Mouse (Mus musculus): Measurements from ENCODE around the gene Unc79. TPM values are rescaled to one million over a fixed set of nuclear protein-coding genes. Genes with fewer than 3 reads are reported as not detected.

Unc79 gene
- polyA plus RNA-seq, 1 experiment: not detected

- Histone ChIP-seq H3K4me3 (ENCODE audit: insufficient read depth, low read depth, low read length) (no peak overlapping the region), H3K4me1 (ENCODE audit: control insufficient read depth, insufficient read depth, low read length) (peaks cover 29% of the 10 kb centered on the region), H3K27ac (ENCODE audit: insufficient read depth, low read depth, low read length) (no peak overlapping the region)
- TF ChIP-seq POLR2A (IDR thresholded peaks at IDR 0.05; ENCODE audit: insufficient read depth, low read depth, low read length) (no peak), CTCF (IDR thresholded peaks at IDR 0.05; ENCODE audit: insufficient read depth, low read depth, low read length) (no peak)
- 63% methylated on average over 8 of the region's 8 CpGs for WGBS
Observed at GRCm38 (mm10) chr12:103188223-103188622, 239.6 kb downstream of the Unc79 start.

- 18% methylated on average over 12 of the region's 12 CpGs for WGBS
- H3K4me3 ChIP-seq (ENCODE audit: insufficient read depth, low read depth, low read length): no peak overlapping the region
- H3K4me1 ChIP-seq (ENCODE audit: control insufficient read depth, insufficient read depth, low read length): peaks cover 30% of the 10 kb centered on the region
- H3K27ac ChIP-seq (ENCODE audit: insufficient read depth, low read depth, low read length): no peak overlapping the region
- no peak for TF ChIP-seq POLR2A (IDR thresholded peaks at IDR 0.05; ENCODE audit: insufficient read depth, low read depth, low read length)
- TF ChIP-seq CTCF (IDR thresholded peaks at IDR 0.05; ENCODE audit: insufficient read depth, low read depth, low read length): no peak
Observed at GRCm38 (mm10) chr12:103189771-103190170, 241.1 kb downstream of the Unc79 start.

GRCm38 (mm10) chr12:103192996-103193395 is 244.3 kb downstream of the Unc79 start:
- Histone ChIP-seq H3K4me1 (ENCODE audit: control insufficient read depth, insufficient read depth, low read length) (peaks cover 38% of the 10 kb centered on the region), H3K27ac (ENCODE audit: insufficient read depth, low read depth, low read length) (no peak overlapping the region), H3K4me3 (ENCODE audit: insufficient read depth, low read depth, low read length) (no peak overlapping the region)
- TF ChIP-seq POLR2A (IDR thresholded peaks at IDR 0.05; ENCODE audit: insufficient read depth, low read depth, low read length) (no peak), CTCF (IDR thresholded peaks at IDR 0.05; ENCODE audit: insufficient read depth, low read depth, low read length) (no peak)
- WGBS: 54% methylated on average over 5 of the region's 5 CpGs

GRCm38 (mm10) chr12:103202592-103203544 is 254.2 kb downstream of the Unc79 start:
- Histone ChIP-seq H3K4me3 (ENCODE audit: insufficient read depth, low read depth, low read length) (no peak overlapping the region), H3K27ac (ENCODE audit: insufficient read depth, low read depth, low read length) (no peak overlapping the region), H3K4me1 (ENCODE audit: control insufficient read depth, insufficient read depth, low read length) (peaks cover 23% of the 10 kb centered on the region)
- 54% methylated on average over 11 of the region's 11 CpGs for WGBS
- TF ChIP-seq POLR2A (IDR thresholded peaks at IDR 0.05; ENCODE audit: insufficient read depth, low read depth, low read length): no peak
- no peak for TF ChIP-seq CTCF (IDR thresholded peaks at IDR 0.05; ENCODE audit: insufficient read depth, low read depth, low read length)

- WGBS: 51% methylated on average over 7 of the region's 7 CpGs
- Histone ChIP-seq H3K4me3 (ENCODE audit: insufficient read depth, low read depth, low read length) (no peak overlapping the region), H3K4me1 (ENCODE audit: control insufficient read depth, insufficient read depth, low read length) (peaks cover 17% of the 10 kb centered on the region), H3K27ac (ENCODE audit: insufficient read depth, low read depth, low read length) (no peak overlapping the region)
- TF ChIP-seq CTCF (IDR thresholded peaks at IDR 0.05; ENCODE audit: insufficient read depth, low read depth, low read length): no peak
- TF ChIP-seq POLR2A (IDR thresholded peaks at IDR 0.05; ENCODE audit: insufficient read depth, low read depth, low read length): no peak
Observed at GRCm38 (mm10) chr12:103205561-103205960, 256.9 kb downstream of the Unc79 start.

- no peak overlapping the region for H3K4me3 ChIP-seq (ENCODE audit: insufficient read depth, low read depth, low read length)
- H3K4me1 ChIP-seq (ENCODE audit: control insufficient read depth, insufficient read depth, low read length): peaks cover 10% of the 10 kb centered on the region
- no peak for TF ChIP-seq POLR2A (IDR thresholded peaks at IDR 0.05; ENCODE audit: insufficient read depth, low read depth, low read length)
- TF ChIP-seq CTCF (IDR thresholded peaks at IDR 0.05; ENCODE audit: insufficient read depth, low read depth, low read length): no peak
- no peak overlapping the region for H3K27ac ChIP-seq (ENCODE audit: insufficient read depth, low read depth, low read length)
- WGBS: 92% methylated on average over 7 of the region's 7 CpGs
Observed at GRCm38 (mm10) chr12:103209581-103209980, 260.9 kb downstream of the Unc79 start.

GRCm38 (mm10) chr12:103211078-103211477 is 262.4 kb downstream of the Unc79 start:
- Histone ChIP-seq H3K4me1 (ENCODE audit: control insufficient read depth, insufficient read depth, low read length) (peaks cover 6% of the 10 kb centered on the region), H3K4me3 (ENCODE audit: insufficient read depth, low read depth, low read length) (no peak overlapping the region), H3K27ac (ENCODE audit: insufficient read depth, low read depth, low read length) (no peak overlapping the region)
- no peak for TF ChIP-seq POLR2A (IDR thresholded peaks at IDR 0.05; ENCODE audit: insufficient read depth, low read depth, low read length)
- TF ChIP-seq CTCF (IDR thresholded peaks at IDR 0.05; ENCODE audit: insufficient read depth, low read depth, low read length): no peak
- 69% methylated on average over 5 of the region's 5 CpGs for WGBS

GRCm38 (mm10) chr12:103213591-103213990 is 264.9 kb downstream of the Unc79 start:
- TF ChIP-seq CTCF (IDR thresholded peaks at IDR 0.05; ENCODE audit: insufficient read depth, low read depth, low read length) (no peak), POLR2A (IDR thresholded peaks at IDR 0.05; ENCODE audit: insufficient read depth, low read depth, low read length) (no peak)
- 94% methylated on average over 2 of the region's 2 CpGs for WGBS
- H3K27ac ChIP-seq (ENCODE audit: insufficient read depth, low read depth, low read length): no peak overlapping the region
- H3K4me1 ChIP-seq (ENCODE audit: control insufficient read depth, insufficient read depth, low read length): peaks cover 6% of the 10 kb centered on the region
- no peak overlapping the region for H3K4me3 ChIP-seq (ENCODE audit: insufficient read depth, low read depth, low read length)

- no peak overlapping the region for H3K27ac ChIP-seq (ENCODE audit: insufficient read depth, low read depth, low read length)
- H3K4me3 ChIP-seq (ENCODE audit: insufficient read depth, low read depth, low read length): no peak overlapping the region
- WGBS: 41% methylated on average over 10 of the region's 10 CpGs
- TF ChIP-seq CTCF (IDR thresholded peaks at IDR 0.05; ENCODE audit: insufficient read depth, low read depth, low read length): no peak
- peaks cover 6% of the 10 kb centered on the region for H3K4me1 ChIP-seq (ENCODE audit: control insufficient read depth, insufficient read depth, low read length)
Observed at GRCm38 (mm10) chr12:103214270-103214669, 265.6 kb downstream of the Unc79 start.
